Mouse (Mus musculus): ENCODE measurements at regions not wholly inside any gene's neighbourhood (a gene's known extent, or its start where the extent isn't known, plus 50 kb on each side); places are given as distances from the start of the nearest gene placed in this dataset.

DNA sequence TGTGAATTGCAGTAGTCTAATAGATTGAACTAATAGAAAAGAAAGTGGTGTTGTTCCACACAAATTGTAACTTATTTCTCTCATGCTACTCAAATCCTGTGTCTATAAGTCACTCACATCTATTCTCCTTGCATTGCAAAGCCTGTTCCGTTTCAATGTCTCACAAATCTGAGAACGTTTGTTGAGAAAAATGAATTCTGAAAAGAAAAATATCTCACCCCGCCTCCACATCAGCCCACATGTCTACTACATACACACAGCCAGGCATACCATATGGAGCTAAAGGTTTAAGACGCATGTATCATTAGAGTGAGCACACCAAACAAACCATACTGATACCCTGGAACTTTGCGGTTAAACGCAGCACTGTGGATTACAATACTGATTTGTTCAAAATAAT is 258.0 kb downstream of the Zpld1 start:
- no peak for TF ChIP-seq CTCF (IDR thresholded peaks at IDR 0.05; ENCODE audit: insufficient read depth, low read length)
- no peak for TF ChIP-seq POLR2A (IDR thresholded peaks at IDR 0.05; ENCODE audit: borderline replicate concordance, extremely low read depth, low read depth, low read length)
